Mouse (Mus musculus) induced T-regulatory cell, adult 2 months (primary cell): Measurements from ENCODE around the gene Sema6b.
"Not testable (repeated sequence)": the region's sequence is repeated elsewhere in the genome, so short reads cannot be mapped to it uniquely, and the experiment has no call there.

Experiments used
- DNase-seq: peaks from one replicate; pipeline ENCODE4 v3.0.0-alpha.2; 2012; ENCODE audit warnings: low read depth

Gene Sema6b

GRCm38 (mm10) chr17:56119431-56119830 lies 20.7 kb downstream of the Sema6b start:
- no peak for DNase-seq

GRCm38 (mm10) chr17:56117251-56117710 lies 22.9 kb downstream of the Sema6b start, which contains the start of gene Plin5:
TSS of gene Plin5 (minus strand) at chr17:56117596.
- DNase-seq: peak; percentile 44

DNA sequence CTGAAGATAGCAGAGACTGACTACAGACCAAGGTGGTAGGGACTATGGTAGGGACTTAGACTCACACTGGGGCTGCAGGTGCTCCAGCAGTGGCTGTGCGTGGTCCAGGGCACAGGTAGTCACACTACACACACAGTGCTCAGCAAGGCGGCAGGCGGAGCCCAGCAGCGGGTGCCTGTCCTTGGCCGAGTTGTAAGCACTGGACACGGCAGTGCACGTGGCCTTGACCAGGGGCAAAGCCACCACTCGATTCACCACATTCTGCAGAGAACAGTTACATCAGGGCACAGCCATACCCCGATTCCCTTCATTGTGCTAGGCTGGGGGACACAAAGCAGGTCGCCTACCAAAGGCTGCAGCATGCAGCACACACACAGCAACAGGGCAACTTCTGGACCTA lies 23.9 kb downstream of the Sema6b start:
- DNase-seq: no peak

- no peak for DNase-seq
Observed at GRCm38 (mm10) chr17:56112743-56113142, 27.4 kb downstream of the Sema6b start.

DNA sequence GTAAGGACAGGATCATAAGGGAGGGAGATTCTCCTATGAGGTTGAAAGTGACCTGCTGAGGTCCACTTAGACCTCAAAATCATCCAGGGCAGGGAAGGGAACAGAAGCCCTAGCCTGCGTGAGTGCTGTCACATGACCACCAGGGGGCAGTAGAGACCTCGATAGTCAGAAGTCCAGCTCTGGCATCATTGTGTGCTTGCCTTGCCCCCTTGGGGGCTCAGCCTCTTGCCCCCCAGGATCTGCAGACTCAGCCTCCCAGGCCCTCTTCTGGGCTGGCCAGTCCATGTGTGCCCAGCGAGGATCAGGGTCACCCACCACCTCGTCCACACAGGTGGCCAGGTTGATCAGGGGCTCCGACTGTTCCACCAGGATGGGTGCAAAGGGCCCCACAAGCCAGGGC lies 28.3 kb downstream of the Sema6b start:
- DNase-seq: peak; percentile 82

DNA sequence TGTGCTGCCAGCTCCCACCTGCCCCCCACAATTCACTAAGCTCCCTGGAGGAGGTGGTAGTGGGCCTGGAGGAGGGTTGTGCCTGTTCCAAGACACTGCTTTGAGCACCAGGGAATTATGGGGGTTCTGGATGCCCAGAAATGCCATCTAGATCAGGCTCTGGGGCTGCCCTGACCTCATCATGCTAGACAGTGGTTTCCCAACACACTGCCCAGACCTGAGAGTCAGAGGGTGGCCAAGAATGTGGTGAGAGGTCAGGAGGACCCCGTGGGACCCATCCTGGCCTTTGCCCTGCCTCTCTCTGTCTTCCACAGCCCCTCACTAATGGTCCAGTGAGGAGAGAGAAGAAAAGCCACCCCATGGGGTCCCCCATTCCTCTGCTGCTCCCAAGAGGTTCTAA lies 29.1 kb downstream of the Sema6b start:
- no peak for DNase-seq

GRCm38 (mm10) chr17:56110571-56110970 lies 29.6 kb downstream of the Sema6b start:
- DNase-seq: no peak

DNA sequence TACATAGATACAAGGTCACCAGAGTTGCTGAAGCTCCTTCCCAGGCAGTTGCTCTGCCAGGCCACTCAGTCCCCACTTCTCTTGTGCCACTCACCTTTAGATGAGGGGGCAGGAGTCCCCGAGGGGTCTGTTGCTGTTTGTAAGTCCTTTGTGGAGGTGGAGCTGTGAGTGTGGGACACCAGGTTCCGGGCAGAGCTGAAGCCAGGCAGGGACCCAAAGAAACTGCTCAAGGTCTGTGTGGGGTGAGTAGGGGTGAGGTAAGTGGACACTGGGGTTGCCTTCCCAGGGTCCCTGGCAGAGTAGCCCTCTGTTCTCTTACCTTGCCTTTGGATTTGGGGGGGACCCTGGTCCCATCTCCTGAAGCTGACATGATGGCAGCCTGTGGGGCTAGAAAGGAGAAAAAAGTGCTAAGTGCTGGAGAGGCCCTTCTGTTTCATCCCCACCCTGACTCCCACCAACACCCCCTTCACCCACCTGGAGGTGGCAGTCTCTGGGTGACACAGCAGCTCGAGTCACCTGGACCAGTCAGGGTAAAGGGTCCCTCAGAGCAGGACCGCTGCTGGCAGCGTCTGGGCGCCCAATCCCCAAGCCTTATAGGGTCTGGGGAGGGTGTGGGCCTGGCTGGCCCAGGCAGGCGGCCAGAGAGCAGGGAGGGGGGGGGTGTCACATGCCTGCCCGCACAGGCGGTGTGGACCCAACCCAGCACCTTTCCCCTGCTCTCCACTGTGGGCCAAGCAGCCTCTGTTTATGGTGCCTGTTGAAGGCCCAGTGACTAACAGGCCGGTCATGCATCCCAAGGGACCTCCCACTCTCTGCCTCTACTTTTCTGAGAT lies 30.7 kb downstream of the Sema6b start, which contains the start of gene Plin4:
Plin4 (minus strand) TSS at position 585 of the 833 bp plus-strand sequence.
- DNase-seq: no peak

DNA sequence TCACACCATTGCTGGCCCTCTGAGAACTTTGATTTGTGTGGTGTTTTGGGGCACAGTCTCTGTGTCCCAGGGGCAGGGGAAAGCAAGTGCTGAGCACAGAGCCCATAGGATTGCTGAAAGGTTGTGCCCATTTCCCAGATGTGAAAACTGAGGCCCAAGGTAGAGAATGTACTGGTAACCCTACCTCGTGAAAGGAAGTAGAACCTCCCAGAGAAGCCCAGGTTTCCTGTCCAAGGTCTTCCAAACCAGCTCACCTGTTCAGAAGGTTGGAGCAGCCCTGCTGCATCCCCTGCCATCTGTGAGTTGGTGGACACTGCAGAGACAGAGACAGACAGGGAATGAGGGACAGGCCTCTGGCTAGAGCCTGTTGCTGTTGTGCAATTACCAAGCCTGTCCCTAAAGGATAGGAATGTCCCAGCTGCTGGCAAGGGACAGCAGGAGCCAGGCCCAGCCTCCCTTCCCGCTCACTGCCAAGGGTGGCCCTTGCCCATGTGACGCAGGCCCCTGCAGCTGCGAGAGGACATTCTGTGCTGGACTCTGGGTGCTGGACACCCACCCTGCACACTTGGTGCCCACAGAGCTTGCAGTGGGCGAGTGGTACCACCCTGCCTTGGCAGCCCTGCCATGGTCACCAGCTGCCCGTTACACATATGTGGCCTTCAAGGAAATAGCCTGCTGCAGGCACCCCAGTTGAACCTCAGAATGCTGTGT lies 31.7 kb downstream of the Sema6b start:
- DNase-seq: no peak

GRCm38 (mm10) chr17:56107736-56108135 lies 32.4 kb downstream of the Sema6b start:
- no peak for DNase-seq

GRCm38 (mm10) chr17:56106981-56107380 lies 33.2 kb downstream of the Sema6b start:
- DNase-seq: no peak

GRCm38 (mm10) chr17:56106436-56106835 lies 33.7 kb downstream of the Sema6b start:
- not testable (repeated sequence) for DNase-seq

GRCm38 (mm10) chr17:56104821-56105220 lies 35.3 kb downstream of the Sema6b start:
- DNase-seq: not testable (repeated sequence)

GRCm38 (mm10) chr17:56103465-56104285 lies 36.5 kb downstream of the Sema6b start:
- DNase-seq: no peak

DNA sequence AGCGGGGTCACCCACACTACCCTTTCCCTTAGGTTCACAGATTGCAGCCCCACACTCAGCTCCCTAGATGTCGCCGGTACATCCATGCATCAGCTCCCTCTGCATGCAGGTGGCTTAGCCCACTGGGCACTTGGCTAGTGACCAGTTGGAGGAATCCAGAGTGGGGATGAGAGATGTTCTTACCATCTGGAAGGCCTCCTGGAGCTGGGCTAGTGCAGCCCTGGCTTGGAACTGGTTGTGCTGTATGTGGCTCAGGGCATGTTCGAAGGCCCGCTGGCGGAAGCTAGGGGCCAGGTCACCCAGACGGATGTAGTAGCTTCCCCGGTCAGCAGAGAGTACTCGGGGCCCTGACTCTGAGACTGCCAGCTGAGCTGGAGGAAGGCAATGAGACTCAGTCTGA lies 37.2 kb downstream of the Sema6b start:
- DNase-seq: no peak

DNA sequence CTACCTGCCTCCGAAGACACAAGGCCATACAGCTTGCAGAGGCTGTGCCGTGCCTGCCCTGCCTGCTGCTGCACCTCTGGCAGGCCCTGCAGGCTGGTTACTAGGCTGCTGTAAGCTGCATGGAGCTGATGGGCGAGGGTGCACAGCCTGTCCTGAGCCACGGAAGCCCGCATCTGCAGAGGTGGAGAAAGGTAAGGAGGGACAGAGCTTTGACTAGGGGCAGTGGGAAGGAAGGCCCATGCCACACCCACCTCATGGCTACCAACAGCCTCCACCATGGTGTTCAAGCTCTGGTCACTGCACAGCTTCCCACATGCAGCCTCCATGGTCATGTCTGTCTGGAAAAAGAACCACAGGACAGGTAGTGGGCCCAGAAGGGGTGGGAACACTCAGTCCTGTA lies 38.0 kb downstream of the Sema6b start:
- no peak for DNase-seq

DNA sequence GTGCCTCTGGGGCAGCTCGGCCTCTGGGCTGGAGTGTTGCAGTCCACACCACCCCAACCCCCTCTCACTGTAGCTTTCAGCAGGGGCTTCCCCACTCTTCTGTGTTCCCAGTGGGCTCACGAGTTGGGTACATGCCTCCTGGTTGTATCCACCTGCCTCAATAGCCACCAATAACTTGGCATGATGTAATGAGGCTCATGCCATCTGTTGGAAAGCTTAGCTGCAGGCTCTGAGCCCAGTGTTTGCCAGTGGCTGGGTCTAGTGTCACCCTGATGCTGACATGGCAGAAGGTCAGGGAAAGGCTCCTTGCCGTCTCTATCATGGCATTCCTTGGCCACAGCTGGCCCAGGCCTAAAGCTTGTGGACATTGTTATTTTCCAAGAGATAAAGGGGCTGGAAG lies 39.3 kb downstream of the Sema6b start:
- no peak for DNase-seq

- no peak for DNase-seq
Observed at GRCm38 (mm10) chr17:56098711-56099572, 41.2 kb downstream of the Sema6b start.

DNA sequence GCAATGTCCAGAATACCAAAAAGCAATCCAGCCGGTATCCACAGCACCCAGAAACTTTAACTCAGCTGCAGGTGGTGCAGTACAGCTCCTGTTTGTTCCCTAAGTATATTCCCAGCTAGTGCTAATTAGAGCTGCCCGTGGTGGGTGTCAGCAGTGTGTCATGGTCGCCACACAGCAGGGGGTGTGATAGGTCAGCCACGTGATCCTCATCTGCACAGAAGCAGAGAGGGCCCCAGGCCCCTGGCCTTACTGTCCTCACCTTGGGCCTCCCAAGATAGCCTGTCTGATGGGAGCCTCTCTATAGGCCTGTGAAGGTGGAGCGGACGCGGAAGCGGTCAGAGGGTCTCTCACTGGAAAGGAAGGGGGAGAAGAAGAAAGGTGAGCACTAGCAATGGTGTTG lies 42.0 kb downstream of the Sema6b start:
- no peak for DNase-seq

GRCm38 (mm10) chr17:56096883-56097282 lies 43.3 kb downstream of the Sema6b start:
- DNase-seq: no peak

GRCm38 (mm10) chr17:56092794-56093193 lies 47.3 kb downstream of the Sema6b start:
- no peak for DNase-seq
